Mouse (Mus musculus) liver, embryonic 16.5 days (tissue): ENCODE measurements around the gene Macf1. TPM values are rescaled to one million over a fixed set of nuclear protein-coding genes. Genes with fewer than 3 reads are reported as not detected.
"Not testable (repeated sequence)": the region's sequence is repeated elsewhere in the genome, so short reads cannot be mapped to it uniquely, and the experiment has no call there.

ENCODE experiments used
- ATAC-seq: fragments of 200-750 bp; cut with Nextera tagmentation; 2 replicates; pipeline ENCODE4 v1.8.0; 2017; ENCODE audit warnings: low read depth, mild to moderate bottlenecking, moderate number of reproducible peaks, moderate library complexity
- H3K27ac ChIP-seq: fragments of 300-500 bp; sonication (generic); 2 replicates; pipeline ENCODE4 v1.5.1; 2014; ENCODE audit warnings: mild to moderate bottlenecking, low read length
- H3K27me3 ChIP-seq: fragments of 300-500 bp; sonication (generic); 2 replicates; pipeline ENCODE4 v1.6.1; 2014; ENCODE audit warnings: low read depth, low read length, mixed read lengths; ENCODE audit not compliant: control insufficient read depth, insufficient read depth
- H3K36me3 ChIP-seq: fragments of 300-500 bp; sonication (generic); 2 replicates; pipeline ENCODE4 v1.6.1; 2014; ENCODE audit warnings: mild to moderate bottlenecking; ENCODE audit not compliant: control insufficient read depth, insufficient read depth
- H3K4me1 ChIP-seq: fragments of 300-500 bp; sonication (generic); 2 replicates; pipeline ENCODE4 v1.6.1; 2014; ENCODE audit warnings: low read depth, low read length, mixed read lengths; ENCODE audit not compliant: control insufficient read depth
- H3K4me2 ChIP-seq: fragments of 300-500 bp; sonication (generic); 2 replicates; pipeline ENCODE4 v1.6.1; 2014; ENCODE audit warnings: low read depth, low read length, mixed read lengths
- H3K4me3 ChIP-seq: fragments of 300-500 bp; sonication (generic); 2 replicates; pipeline ENCODE4 v1.5.1; 2014; ENCODE audit warnings: low read depth, mild to moderate bottlenecking, low read length
- H3K9ac ChIP-seq: fragments of 300-500 bp; sonication (generic); 2 replicates; pipeline ENCODE4 v1.6.1; 2014; ENCODE audit warnings: low read depth, low read length
- H3K9me3 ChIP-seq: fragments of 300-500 bp; sonication (generic); replicated peaks from 2 replicates; pipeline ENCODE4 v1.6.1; 2016; ENCODE audit warnings: low read length; ENCODE audit not compliant: control insufficient read depth
- WGBS: fragments of 180-500 bp; shearing (Covaris S2); extraction: QIAGEN DNeasy Blood & Tissue Kit; methylation state at CpG from one replicate; pipeline ENCODE4 v1.1.7; 2014; ENCODE audit not compliant: insufficient replicate concordance; 5-methylcytosine and 5-hydroxymethylcytosine counted together
- polyA plus RNA-seq: library from polyadenylated mRNA; unstranded; fragments of >200 nt; fragmentation: Nextera tagmentation; extraction: Ambion mirVana; gene quantifications from 2 replicates; pipeline ENCODE4 v1.2.1, GENCODE M21; 2015

Macf1 gene
- polyA plus RNA-seq, 1 experiment from 2014 or later = 8.3 TPM

- Histone ChIP-seq H3K4me2 (no peak overlapping the region), H3K9me3 (peaks cover 2% of the 10 kb centered on the region; the same call in 1 of the 2 replicates), H3K36me3 (no peaks in the 10 kb centered on the region), H3K4me1 (no peaks in the 10 kb centered on the region), H3K4me3 (no peak overlapping the region), H3K9ac (no peak overlapping the region), H3K27me3 (no peaks in the 10 kb centered on the region), H3K27ac (no peak overlapping the region)
- 48% methylated on average over 3 of the region's 3 CpGs for WGBS
- ATAC-seq = no peak
These were observed 350.0 kb downstream of the Macf1 start for GRCm38 (mm10) chr4:123334177-123334576.

DNA sequence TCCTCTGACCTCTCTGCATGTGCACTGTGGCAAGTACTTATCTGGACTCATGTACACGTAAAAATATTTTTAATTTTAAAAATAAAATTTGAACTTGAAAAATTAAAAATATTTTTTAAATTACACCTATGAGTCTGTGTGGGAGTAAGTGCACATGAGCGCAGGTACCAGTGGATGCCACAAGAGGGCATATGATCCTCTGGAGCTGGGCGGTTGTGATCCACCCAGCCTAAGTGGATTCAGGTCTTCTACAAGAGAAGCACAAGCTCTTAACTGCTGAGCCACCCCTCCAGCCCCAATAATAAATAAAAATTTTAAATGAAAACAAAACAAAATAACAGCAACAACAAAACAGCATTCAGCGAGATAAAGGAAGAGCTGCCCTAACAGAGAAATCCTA lies 351.0 kb downstream of the Macf1 start:
- no peak overlapping the region for H3K4me2 ChIP-seq
- H3K9ac ChIP-seq = no peak overlapping the region
- 79% methylated on average over 4 of the region's 4 CpGs for WGBS

GRCm38 (mm10) chr4:123331961-123332360 lies 352.2 kb downstream of the Macf1 start:
- H3K9ac ChIP-seq, H3K4me2 ChIP-seq, H3K4me1 ChIP-seq, H3K9me3 ChIP-seq, H3K36me3 ChIP-seq, ATAC-seq, H3K27me3 ChIP-seq, H3K27ac ChIP-seq, H3K4me3 ChIP-seq: not testable (repeated sequence)
- 60% methylated on average over 1 of the region's 1 CpGs for WGBS

More for the DNA sequence above, 351.0 kb downstream of the Macf1 start:
- Histone ChIP-seq H3K36me3 (no peaks in the 10 kb centered on the region), H3K4me3 (no peak overlapping the region), H3K27me3 (no peaks in the 10 kb centered on the region), H3K4me1 (no peaks in the 10 kb centered on the region), H3K9me3 (peaks cover 2% of the 10 kb centered on the region; the same call in 1 of the 2 replicates), H3K27ac (no peak overlapping the region)
- no peak for ATAC-seq

- Histone ChIP-seq H3K4me1 (no peaks in the 10 kb centered on the region), H3K27me3 (no peaks in the 10 kb centered on the region), H3K9me3 (peaks cover 2% of the 10 kb centered on the region; the same call in 1 of the 2 replicates), H3K4me3 (no peak overlapping the region), H3K4me2 (no peak overlapping the region), H3K36me3 (no peaks in the 10 kb centered on the region), H3K9ac (no peak overlapping the region), H3K27ac (no peak overlapping the region)
- WGBS = 69% methylated on average over 5 of the region's 5 CpGs
- ATAC-seq = no peak
These were observed 352.8 kb downstream of the Macf1 start for GRCm38 (mm10) chr4:123331326-123331725.

- ATAC-seq = no peak
- no peaks in the 10 kb centered on the region for H3K4me1 ChIP-seq
- no peaks in the 10 kb centered on the region for H3K36me3 ChIP-seq
- 55% methylated on average over 6 of the region's 6 CpGs for WGBS
- no peak overlapping the region for H3K4me2 ChIP-seq
- no peak overlapping the region for H3K4me3 ChIP-seq
- H3K9me3 ChIP-seq = peaks cover 2% of the 10 kb centered on the region; the same call in 1 of the 2 replicates
- H3K27ac ChIP-seq = no peak overlapping the region
- no peaks in the 10 kb centered on the region for H3K27me3 ChIP-seq
- H3K9ac ChIP-seq = no peak overlapping the region
These were observed 355.2 kb downstream of the Macf1 start for GRCm38 (mm10) chr4:123328946-123329345.

- no peak overlapping the region for H3K9ac ChIP-seq
- H3K4me3 ChIP-seq = no peak overlapping the region
- no peak overlapping the region for H3K4me2 ChIP-seq
- 63% methylated on average over 3 of the region's 3 CpGs for WGBS
- H3K27ac ChIP-seq = no peak overlapping the region
- no peaks in the 10 kb centered on the region for H3K9me3 ChIP-seq
- ATAC-seq = no peak
- H3K4me1 ChIP-seq = no peaks in the 10 kb centered on the region
- H3K27me3 ChIP-seq = peaks cover 6% of the 10 kb centered on the region
- H3K36me3 ChIP-seq = no peaks in the 10 kb centered on the region
These were observed 356.5 kb downstream of the Macf1 start for GRCm38 (mm10) chr4:123327630-123328029.

DNA sequence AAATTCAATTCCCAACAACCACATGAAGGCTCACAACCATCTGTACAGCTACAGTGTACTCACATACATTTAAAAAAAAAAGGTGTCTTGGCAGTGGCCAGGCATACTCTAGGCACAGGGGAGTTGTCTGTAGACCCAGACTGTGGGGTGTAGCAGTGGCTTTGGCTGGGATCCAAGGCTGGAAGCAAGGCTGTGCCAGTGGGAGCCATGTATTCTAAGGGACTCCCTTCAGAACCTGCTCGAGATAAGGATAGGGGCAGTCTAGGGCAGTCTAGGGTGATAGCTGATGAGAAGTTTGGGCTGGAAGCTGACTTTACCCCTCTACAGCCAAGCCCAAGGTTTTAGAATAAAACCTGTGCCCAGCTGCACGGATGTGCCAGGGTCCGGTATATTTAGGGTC lies 358.1 kb downstream of the Macf1 start:
- Histone ChIP-seq H3K36me3 (no peaks in the 10 kb centered on the region), H3K4me1 (no peaks in the 10 kb centered on the region), H3K9ac (no peak overlapping the region), H3K9me3 (no peaks in the 10 kb centered on the region), H3K27ac (no peak overlapping the region), H3K4me2 (no peak overlapping the region), H3K27me3 (peaks cover 6% of the 10 kb centered on the region), H3K4me3 (no peak overlapping the region)
- no peak for ATAC-seq
- WGBS = 55% methylated on average over 3 of the region's 3 CpGs

DNA sequence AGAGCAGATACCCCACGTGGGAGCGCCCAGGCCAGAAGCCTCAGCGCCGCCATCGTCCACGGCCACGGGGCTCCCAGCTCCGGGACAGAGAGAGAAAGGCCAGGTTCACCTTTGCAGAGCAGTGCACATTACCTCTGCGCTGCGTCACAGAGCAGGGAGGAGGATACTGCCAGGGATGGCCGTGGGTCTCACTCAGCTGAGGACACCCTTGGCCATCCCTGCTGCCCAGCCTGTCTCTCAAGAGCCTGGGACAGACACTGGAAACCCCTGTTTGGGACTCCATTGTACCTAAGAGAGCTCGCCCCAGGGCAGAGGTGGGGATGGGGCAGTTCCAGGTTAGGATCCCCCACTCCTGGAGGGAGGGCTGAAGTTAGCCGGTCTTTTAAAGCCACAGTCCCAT lies 360.6 kb downstream of the Macf1 start, which contains the start of gene Oxct2a:
TSS of gene Oxct2a (minus strand) at position 101 of the 400 bp plus-strand sequence.
- H3K4me2 ChIP-seq = no peak within 1 kb of the TSS
- WGBS = 20% methylated on average over 13 of the region's 13 CpGs
- H3K4me1 ChIP-seq = no peaks in the 10 kb centered on the region
- H3K9me3 ChIP-seq = no peaks in the 10 kb centered on the region
- no peak within 1 kb of the TSS for H3K4me3 ChIP-seq
- no peak for ATAC-seq
- no peak within 1 kb of the TSS for H3K27ac ChIP-seq
- H3K9ac ChIP-seq = no peak within 1 kb of the TSS
- H3K36me3 ChIP-seq = no peaks in the 10 kb centered on the region
- peaks cover 6% of the 10 kb centered on the region for H3K27me3 ChIP-seq

- ATAC-seq, H3K27ac ChIP-seq, H3K9ac ChIP-seq, H3K4me3 ChIP-seq, H3K36me3 ChIP-seq, H3K9me3 ChIP-seq, H3K4me1 ChIP-seq, H3K4me2 ChIP-seq, H3K27me3 ChIP-seq: not testable (repeated sequence)
- WGBS = 19% methylated on average over 18 of the region's 38 CpGs
These were observed 361.2 kb downstream of the Macf1 start for GRCm38 (mm10) chr4:123322910-123323309.
